Mouse (Mus musculus) liver, embryonic 16.5 days (tissue): ENCODE measurements around the gene Mov10l1. TPM values are rescaled to one million over a fixed set of nuclear protein-coding genes. Genes with fewer than 3 reads are reported as not detected.

ENCODE experiments used
- ATAC-seq: fragments of 200-750 bp; cut with Nextera tagmentation; 2 replicates; pipeline ENCODE4 v1.8.0; 2017; ENCODE audit warnings: low read depth, mild to moderate bottlenecking, moderate number of reproducible peaks, moderate library complexity
- H3K27ac ChIP-seq: fragments of 300-500 bp; sonication (generic); 2 replicates; pipeline ENCODE4 v1.5.1; 2014; ENCODE audit warnings: mild to moderate bottlenecking, low read length
- H3K27me3 ChIP-seq: fragments of 300-500 bp; sonication (generic); 2 replicates; pipeline ENCODE4 v1.6.1; 2014; ENCODE audit warnings: low read depth, low read length, mixed read lengths; ENCODE audit not compliant: control insufficient read depth, insufficient read depth
- H3K36me3 ChIP-seq: fragments of 300-500 bp; sonication (generic); 2 replicates; pipeline ENCODE4 v1.6.1; 2014; ENCODE audit warnings: mild to moderate bottlenecking; ENCODE audit not compliant: control insufficient read depth, insufficient read depth
- H3K4me1 ChIP-seq: fragments of 300-500 bp; sonication (generic); 2 replicates; pipeline ENCODE4 v1.6.1; 2014; ENCODE audit warnings: low read depth, low read length, mixed read lengths; ENCODE audit not compliant: control insufficient read depth
- H3K4me2 ChIP-seq: fragments of 300-500 bp; sonication (generic); 2 replicates; pipeline ENCODE4 v1.6.1; 2014; ENCODE audit warnings: low read depth, low read length, mixed read lengths
- H3K4me3 ChIP-seq: fragments of 300-500 bp; sonication (generic); 2 replicates; pipeline ENCODE4 v1.5.1; 2014; ENCODE audit warnings: low read depth, mild to moderate bottlenecking, low read length
- H3K9ac ChIP-seq: fragments of 300-500 bp; sonication (generic); 2 replicates; pipeline ENCODE4 v1.6.1; 2014; ENCODE audit warnings: low read depth, low read length
- H3K9me3 ChIP-seq: fragments of 300-500 bp; sonication (generic); replicated peaks from 2 replicates; pipeline ENCODE4 v1.6.1; 2016; ENCODE audit warnings: low read length; ENCODE audit not compliant: control insufficient read depth
- WGBS: fragments of 180-500 bp; shearing (Covaris S2); extraction: QIAGEN DNeasy Blood & Tissue Kit; methylation state at CpG from one replicate; pipeline ENCODE4 v1.1.7; 2014; ENCODE audit not compliant: insufficient replicate concordance; 5-methylcytosine and 5-hydroxymethylcytosine counted together
- polyA plus RNA-seq: library from polyadenylated mRNA; unstranded; fragments of >200 nt; fragmentation: Nextera tagmentation; extraction: Ambion mirVana; gene quantifications from 2 replicates; pipeline ENCODE4 v1.2.1, GENCODE M21; 2015

Mov10l1 gene
- not detected in 2 replicates for polyA plus RNA-seq

GRCm38 (mm10) chr15:88982534-88983079 is at the start of gene Mov10l1:
TSS of gene Mov10l1 (plus strand) at chr15:88982909.
- H3K36me3 ChIP-seq = no peaks in the 10 kb centered on the region
- H3K9me3 ChIP-seq = no peaks in the 10 kb centered on the region
- WGBS = 87% methylated on average over 30 of the region's 31 CpGs
- no peaks in the 10 kb centered on the region for H3K27me3 ChIP-seq
- no peak within 1 kb of the TSS for H3K4me2 ChIP-seq
- H3K4me3 ChIP-seq = no peak within 1 kb of the TSS
- H3K27ac ChIP-seq = no peak within 1 kb of the TSS
- no peak for ATAC-seq
- H3K4me1 ChIP-seq = no peaks in the 10 kb centered on the region
- no peak within 1 kb of the TSS for H3K9ac ChIP-seq

GRCm38 (mm10) chr15:88934141-88934540 is 48.6 kb upstream of the Mov10l1 start:
- Histone ChIP-seq H3K27me3 (no peaks in the 10 kb centered on the region), H3K9ac (no peak overlapping the region), H3K27ac (no peak overlapping the region), H3K9me3 (no peaks in the 10 kb centered on the region), H3K36me3 (no peaks in the 10 kb centered on the region), H3K4me1 (no peaks in the 10 kb centered on the region), H3K4me3 (no peak overlapping the region), H3K4me2 (no peak overlapping the region)
- no peak for ATAC-seq
- WGBS = 62% methylated on average over 7 of the region's 7 CpGs

- no peak overlapping the region for H3K4me3 ChIP-seq
- H3K9ac ChIP-seq = no peak overlapping the region
- ATAC-seq = no peak
- no peak overlapping the region for H3K4me2 ChIP-seq
- H3K9me3 ChIP-seq = no peaks in the 10 kb centered on the region
- 24% methylated on average over 6 of the region's 6 CpGs for WGBS
- H3K27me3 ChIP-seq = no peaks in the 10 kb centered on the region
- no peaks in the 10 kb centered on the region for H3K4me1 ChIP-seq
- H3K27ac ChIP-seq = no peak overlapping the region
- H3K36me3 ChIP-seq = no peaks in the 10 kb centered on the region
These were observed 46.0 kb upstream of the Mov10l1 start for GRCm38 (mm10) chr15:88936619-88937290.

GRCm38 (mm10) chr15:88937291-88937650 is 45.4 kb upstream of the Mov10l1 start:
- 42% methylated on average over 2 of the region's 2 CpGs for WGBS

GRCm38 (mm10) chr15:88942783-88943182 is 39.9 kb upstream of the Mov10l1 start:
- Histone ChIP-seq H3K9me3 (no peaks in the 10 kb centered on the region), H3K9ac (no peak overlapping the region), H3K27me3 (no peaks in the 10 kb centered on the region), H3K4me1 (no peaks in the 10 kb centered on the region), H3K4me3 (no peak overlapping the region), H3K4me2 (no peak overlapping the region), H3K36me3 (no peaks in the 10 kb centered on the region), H3K27ac (no peak overlapping the region)
- WGBS = 56% methylated on average over 5 of the region's 5 CpGs
- ATAC-seq = no peak

More at GRCm38 (mm10) chr15:88937291-88937650, 45.4 kb upstream of the Mov10l1 start:
- no peak for ATAC-seq
- Histone ChIP-seq H3K9me3 (no peaks in the 10 kb centered on the region), H3K4me1 (no peaks in the 10 kb centered on the region), H3K36me3 (no peaks in the 10 kb centered on the region), H3K4me3 (no peak overlapping the region), H3K4me2 (no peak overlapping the region), H3K9ac (no peak overlapping the region), H3K27me3 (no peaks in the 10 kb centered on the region), H3K27ac (no peak overlapping the region)

GRCm38 (mm10) chr15:88943896-88944551 is 38.7 kb upstream of the Mov10l1 start:
- no peak overlapping the region for H3K4me3 ChIP-seq
- no peak overlapping the region for H3K4me2 ChIP-seq
- no peaks in the 10 kb centered on the region for H3K4me1 ChIP-seq
- no peak overlapping the region for H3K9ac ChIP-seq
- no peaks in the 10 kb centered on the region for H3K9me3 ChIP-seq
- no peaks in the 10 kb centered on the region for H3K36me3 ChIP-seq
- no peak overlapping the region for H3K27ac ChIP-seq
- no peak for ATAC-seq
- 52% methylated on average over 5 of the region's 5 CpGs for WGBS
- no peaks in the 10 kb centered on the region for H3K27me3 ChIP-seq

GRCm38 (mm10) chr15:88946851-88947250 is 35.9 kb upstream of the Mov10l1 start:
- Histone ChIP-seq H3K4me1 (no peaks in the 10 kb centered on the region), H3K4me3 (no peak overlapping the region), H3K27ac (no peak overlapping the region), H3K36me3 (no peaks in the 10 kb centered on the region), H3K9me3 (no peaks in the 10 kb centered on the region), H3K27me3 (no peaks in the 10 kb centered on the region), H3K4me2 (no peak overlapping the region), H3K9ac (no peak overlapping the region)
- ATAC-seq = no peak
- 36% methylated on average over 6 of the region's 6 CpGs for WGBS

GRCm38 (mm10) chr15:88951246-88951645 is 31.5 kb upstream of the Mov10l1 start:
- no peak overlapping the region for H3K27ac ChIP-seq
- no peak overlapping the region for H3K9ac ChIP-seq
- WGBS = 77% methylated on average over 4 of the region's 4 CpGs
- no peaks in the 10 kb centered on the region for H3K4me1 ChIP-seq
- H3K9me3 ChIP-seq = no peaks in the 10 kb centered on the region
- peaks cover 15% of the 10 kb centered on the region for H3K27me3 ChIP-seq
- no peak overlapping the region for H3K4me2 ChIP-seq
- H3K4me3 ChIP-seq = no peak overlapping the region
- no peak for ATAC-seq
- H3K36me3 ChIP-seq = no peaks in the 10 kb centered on the region
